Mouse (Mus musculus) megakaryocyte, embryonic 14.5 days (primary cell): Measurements from ENCODE around the gene Alkbh3.

ENCODE experiments used
- FLI1 ChIP-seq: IDR thresholded peaks from 2 replicates; pipeline ENCODE4 v1.6.1; 2012; ENCODE audit warnings: low read length, inconsistent platforms, mixed read lengths
- GATA1 ChIP-seq: IDR thresholded peaks from 3 replicates; pipeline ENCODE4 v1.6.1; 2012; ENCODE audit warnings: mixed read lengths, low read length, inconsistent platforms, borderline replicate concordance

DNA sequence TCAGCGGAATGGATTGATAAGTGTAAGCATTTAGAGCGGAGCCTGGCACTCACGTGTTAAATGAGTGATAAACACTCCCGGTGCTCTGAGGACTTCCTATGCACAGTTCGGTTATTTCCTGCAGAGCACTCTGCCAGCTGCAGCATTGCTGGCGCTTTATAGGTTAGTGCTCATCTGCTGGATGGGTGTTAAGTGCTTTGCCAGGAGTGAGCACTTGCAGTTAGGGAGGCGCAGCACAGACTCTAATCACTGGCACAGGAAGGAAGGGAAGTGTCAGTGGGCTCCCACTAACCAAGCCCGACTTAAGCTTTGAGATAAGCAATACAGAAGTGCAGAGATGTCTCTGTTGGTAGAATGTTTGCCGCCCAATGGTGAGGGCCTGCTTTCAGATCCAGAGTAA lies 72.1 kb downstream of the Alkbh3 start:
- TF ChIP-seq GATA1 (no peak), FLI1 (no peak)
